21 mouse cellular contexts compared by ENCODE assay signal in genomic region chr4:133613867-133614266, GRCm38 (mm10). TPM values are rescaled to one million over a fixed set of nuclear protein-coding genes. Genes with fewer than 3 reads are reported as not detected.
DNase-seq lines count a peak whose midpoint lies in the region; ATAC-seq lines count a peak whose summit lies in the region.
"Had no signal": no experiment of that assay in that cellular context is flagged by ENCODE, and none has a peak within 500 bp of the region (broad histone marks: within the 10 kb centered on the region; RNA-seq: fewer than 3 reads in every experiment).

No protein-coding gene starts in this region.

- no peaks in the 10 kb centered on the region for H3K27me3 ChIP-seq in hindbrain, embryonic 15.5 days
- H3K27me3 ChIP-seq in hindbrain, embryonic 12.5 days = no peaks in the 10 kb centered on the region
- no peaks in the 10 kb centered on the region for H3K27me3 ChIP-seq in megakaryocyte, embryonic 14.5 days (replicated peaks)
- H3K27me3 ChIP-seq in stomach, embryonic 16.5 days (ENCODE audit: control insufficient read depth, insufficient read depth, low read length) = no peaks in the 10 kb centered on the region
- H3K27me3 ChIP-seq: embryonic facial prominence, embryonic 13.5 days; limb, embryonic 13.5 days; liver, embryonic 13.5 days; neural tube, embryonic 12.5 days had no signal

- H3K27ac ChIP-seq in hindbrain, embryonic 15.5 days (replicated peaks) = peak overlapping the region; percentile 1; the same call in 1 of the 2 replicates
- H3K27ac ChIP-seq in hindbrain, embryonic 12.5 days = no peak overlapping the region
- peak overlapping the region; percentile 27; the same call in 1 of the 2 replicates for H3K27ac ChIP-seq in stomach, embryonic 16.5 days (ENCODE audit: low read length)
- H3K27ac ChIP-seq: kidney, postnatal 0 days; limb, embryonic 13.5 days; liver, embryonic 13.5 days; neural tube, embryonic 12.5 days had no signal

- WGBS in hindbrain, embryonic 15.5 days = 87% methylated on average over 4 of the region's 4 CpGs
- 87% methylated on average over 4 of the region's 4 CpGs for WGBS in hindbrain, embryonic 12.5 days
- 89% methylated on average over 4 of the region's 4 CpGs for WGBS in stomach, embryonic 16.5 days

- DNase-seq in R1 (ENCODE audit: low read depth, low spot score) = peak; percentile 59
- no peak for DNase-seq in neural tube, embryonic 10.5 days (ENCODE audit: extremely low spot score, low spot score)
- DNase-seq: liver, embryonic 13.5 days; right cerebral cortex, postnatal 4 days; thymus, adult 2 months; thymus, postnatal 4 days had no signal

- no peak for ATAC-seq in hindbrain, embryonic 15.5 days (ENCODE audit: low FRiP score, low read depth)
- ATAC-seq in hindbrain, embryonic 12.5 days (ENCODE audit: low FRiP score) = no peak
- no peak for ATAC-seq in megakaryocyte, adult 5-6 weeks (ENCODE audit: poor library complexity, severe bottlenecking)
- no peak for ATAC-seq in stomach, embryonic 16.5 days (ENCODE audit: insufficient read depth, low FRiP score)
- no peak for ATAC-seq in CD4-positive, CD25-positive, alpha-beta regulatory T cell, adult 4 months
- ATAC-seq: forebrain, embryonic 14.5 days; inflammation-experienced regulatory T-cells, adult 6 months had no signal

- no peaks in the 10 kb centered on the region for H3K9me3 ChIP-seq in hindbrain, embryonic 15.5 days
- H3K9me3 ChIP-seq in hindbrain, embryonic 12.5 days (replicated peaks) = 0 out of 2 replicates have a peak, but pooled peaks cover 7% of the 10 kb centered on the region
- peaks cover 4% of the 10 kb centered on the region; the same call in 1 of the 2 replicates for H3K9me3 ChIP-seq in megakaryocyte, embryonic 14.5 days
- H3K9me3 ChIP-seq in stomach, embryonic 16.5 days (replicated peaks; ENCODE audit: control insufficient read depth, low read length) = no peaks in the 10 kb centered on the region
- H3K9me3 ChIP-seq: embryonic facial prominence, embryonic 13.5 days; neural tube, embryonic 12.5 days had no signal

- no peak overlapping the region for H3K4me3 ChIP-seq in hindbrain, embryonic 15.5 days
- H3K4me3 ChIP-seq in hindbrain, embryonic 12.5 days = no peak overlapping the region
- H3K4me3 ChIP-seq in megakaryocyte, embryonic 14.5 days (replicated peaks) = peak overlapping the region; percentile 85
- no peak overlapping the region for H3K4me3 ChIP-seq in stomach, embryonic 16.5 days (replicated peaks; ENCODE audit: low read length)
- H3K4me3 ChIP-seq: embryonic facial prominence, embryonic 13.5 days; hindbrain, embryonic 10.5 days; limb, embryonic 13.5 days; liver, embryonic 13.5 days; neural tube, embryonic 12.5 days had no signal

- no peaks in the 10 kb centered on the region for H3K4me1 ChIP-seq in hindbrain, embryonic 15.5 days (replicated peaks)
- no peaks in the 10 kb centered on the region for H3K4me1 ChIP-seq in hindbrain, embryonic 12.5 days
- peaks cover 80% of the 10 kb centered on the region for H3K4me1 ChIP-seq in megakaryocyte, embryonic 14.5 days
- no peaks in the 10 kb centered on the region for H3K4me1 ChIP-seq in stomach, embryonic 16.5 days (ENCODE audit: control insufficient read depth, insufficient read depth, low read length)
- H3K4me1 ChIP-seq: embryonic facial prominence, embryonic 13.5 days; limb, embryonic 13.5 days; neural tube, embryonic 12.5 days had no signal

- H3K9ac ChIP-seq in hindbrain, embryonic 15.5 days = no peak overlapping the region
- H3K9ac ChIP-seq in hindbrain, embryonic 12.5 days = no peak overlapping the region
- H3K9ac ChIP-seq in stomach, embryonic 16.5 days (ENCODE audit: low read length) = no peak overlapping the region
- H3K9ac ChIP-seq: embryonic facial prominence, embryonic 13.5 days; limb, embryonic 13.5 days; liver, embryonic 13.5 days; neural tube, embryonic 12.5 days had no signal

- H3K36me3 ChIP-seq in hindbrain, embryonic 15.5 days = peaks cover 29% of the 10 kb centered on the region
- H3K36me3 ChIP-seq in hindbrain, embryonic 12.5 days = peaks cover 39% of the 10 kb centered on the region
- peaks cover 89% of the 10 kb centered on the region for H3K36me3 ChIP-seq in megakaryocyte, embryonic 14.5 days (replicated peaks; ENCODE audit: low read length)
- H3K36me3 ChIP-seq in stomach, embryonic 16.5 days (ENCODE audit: control insufficient read depth, insufficient read depth, low read length) = peaks cover 14% of the 10 kb centered on the region

- H3K4me2 ChIP-seq in hindbrain, embryonic 15.5 days = no peak overlapping the region
- H3K4me2 ChIP-seq in hindbrain, embryonic 12.5 days (replicated peaks) = no peak overlapping the region
- no peak overlapping the region for H3K4me2 ChIP-seq in stomach, embryonic 16.5 days (ENCODE audit: low read depth, low read length)
- H3K4me2 ChIP-seq: embryonic facial prominence, embryonic 13.5 days; heart, embryonic 11.5 days; limb, embryonic 13.5 days; liver, embryonic 13.5 days; midbrain, embryonic 11.5 days; neural tube, embryonic 12.5 days had no signal

RNA-seq across cellular contexts. Expression of gene Sfn, which starts 11.9 kb away (rescaled TPM):
- polyA plus RNA-seq in hindbrain, embryonic 15.5 days (2015; fragmentation: Nextera tagmentation; extraction: Ambion mirVana) = 2.2 TPM in 2 replicates
- 12.6 and 13.6 TPM in 2 replicates for polyA plus RNA-seq in hindbrain, embryonic 12.5 days (2016; fragmentation: Nextera tagmentation; extraction: Ambion mirVana)
- 9.2 and 15.3 TPM in 2 replicates for polyA plus RNA-seq in megakaryocyte, embryonic 14.5 days (2012; ENCODE audit: insufficient read depth, low replicate concordance)
- 2.5 and 4.1 TPM in 2 replicates for total RNA-seq in megakaryocyte, adult 5-6 weeks (2015)
- 1.2 and 4.0 TPM in 2 replicates for total RNA-seq in megakaryocyte, adult 5-6 weeks (2017)
- 339 and 468 TPM in 2 replicates for polyA plus RNA-seq in stomach, embryonic 16.5 days (2015; fragmentation: Nextera tagmentation; extraction: Ambion mirVana)
- polyA plus RNA-seq in CD4-positive, CD25-positive, alpha-beta regulatory T cell, adult 4 months (2017; shearing (Covaris generic)) = 10 to 100 TPM; 24.7 to 29.7 TPM

RNA-seq across cellular contexts. Expression of gene Gpn2, which starts 29.7 kb away (rescaled TPM):
- 17.6 and 19.7 TPM in 2 replicates for polyA plus RNA-seq in hindbrain, embryonic 15.5 days (2015; fragmentation: Nextera tagmentation; extraction: Ambion mirVana)
- 21.9 and 22.2 TPM in 2 replicates for polyA plus RNA-seq in hindbrain, embryonic 12.5 days (2016; fragmentation: Nextera tagmentation; extraction: Ambion mirVana)
- 45.3 and 49.8 TPM in 2 replicates for polyA plus RNA-seq in megakaryocyte, embryonic 14.5 days (2012; ENCODE audit: insufficient read depth, low replicate concordance)
- 14.0 and 15.1 TPM in 2 replicates for total RNA-seq in megakaryocyte, adult 5-6 weeks (2015)
- total RNA-seq in megakaryocyte, adult 5-6 weeks (2017) = 12.8 and 15.5 TPM in 2 replicates
- polyA plus RNA-seq in stomach, embryonic 16.5 days (2015; fragmentation: Nextera tagmentation; extraction: Ambion mirVana) = 13.8 and 14.3 TPM in 2 replicates
- polyA plus RNA-seq in CD4-positive, CD25-positive, alpha-beta regulatory T cell, adult 4 months (2017; shearing (Covaris generic)) = 1 to 10 TPM; 6.3 to 8.3 TPM

RNA-seq across cellular contexts. Expression of gene Zdhhc18, which starts 36.1 kb away (rescaled TPM):
- 12.0 and 15.8 TPM in 2 replicates for polyA plus RNA-seq in hindbrain, embryonic 15.5 days (2015; fragmentation: Nextera tagmentation; extraction: Ambion mirVana)
- polyA plus RNA-seq in hindbrain, embryonic 12.5 days (2016; fragmentation: Nextera tagmentation; extraction: Ambion mirVana) = 4.1 and 6.4 TPM in 2 replicates
- 53.7 and 98.5 TPM in 2 replicates for polyA plus RNA-seq in megakaryocyte, embryonic 14.5 days (2012; ENCODE audit: insufficient read depth, low replicate concordance)
- total RNA-seq in megakaryocyte, adult 5-6 weeks (2015) = 15.0 and 29.5 TPM in 2 replicates
- 9.3 and 12.2 TPM in 2 replicates for total RNA-seq in megakaryocyte, adult 5-6 weeks (2017)
- polyA plus RNA-seq in stomach, embryonic 16.5 days (2015; fragmentation: Nextera tagmentation; extraction: Ambion mirVana) = 2.0 and 3.4 TPM in 2 replicates
- 10 to 100 TPM; 20.2 to 22.3 TPM for polyA plus RNA-seq in CD4-positive, CD25-positive, alpha-beta regulatory T cell, adult 4 months (2017; shearing (Covaris generic))

RNA-seq across cellular contexts. Expression of gene Gpatch3, which starts 39.3 kb away (rescaled TPM):
- 7.1 and 8.6 TPM in 2 replicates for polyA plus RNA-seq in hindbrain, embryonic 15.5 days (2015; fragmentation: Nextera tagmentation; extraction: Ambion mirVana)
- 10.9 and 12.8 TPM in 2 replicates for polyA plus RNA-seq in hindbrain, embryonic 12.5 days (2016; fragmentation: Nextera tagmentation; extraction: Ambion mirVana)
- polyA plus RNA-seq in megakaryocyte, embryonic 14.5 days (2012; ENCODE audit: insufficient read depth, low replicate concordance) = 5.4 and 30.6 TPM in 2 replicates
- 2.7 and 3.7 TPM in 2 replicates for total RNA-seq in megakaryocyte, adult 5-6 weeks (2015)
- total RNA-seq in megakaryocyte, adult 5-6 weeks (2017) = 32.6 and 40.2 TPM in 2 replicates
- 3.9 and 4.2 TPM in 2 replicates for polyA plus RNA-seq in stomach, embryonic 16.5 days (2015; fragmentation: Nextera tagmentation; extraction: Ambion mirVana)
- 1 to 10 TPM in 1 of 2 experiments, under 1 TPM in 1; 0.51 to 1.4 TPM for polyA plus RNA-seq in CD4-positive, CD25-positive, alpha-beta regulatory T cell, adult 4 months (2017; shearing (Covaris generic))

RNA-seq across cellular contexts. Expression of gene Pigv, which starts 58.6 kb away (rescaled TPM):
- polyA plus RNA-seq in hindbrain, embryonic 15.5 days (2015; fragmentation: Nextera tagmentation; extraction: Ambion mirVana) = 14.2 and 14.9 TPM in 2 replicates
- 16.6 and 18.6 TPM in 2 replicates for polyA plus RNA-seq in hindbrain, embryonic 12.5 days (2016; fragmentation: Nextera tagmentation; extraction: Ambion mirVana)
- 9.8 and 12.4 TPM in 2 replicates for polyA plus RNA-seq in megakaryocyte, embryonic 14.5 days (2012; ENCODE audit: insufficient read depth, low replicate concordance)
- total RNA-seq in megakaryocyte, adult 5-6 weeks (2015) = 7.5 and 7.8 TPM in 2 replicates
- total RNA-seq in megakaryocyte, adult 5-6 weeks (2017) = 7.2 and 7.9 TPM in 2 replicates
- polyA plus RNA-seq in stomach, embryonic 16.5 days (2015; fragmentation: Nextera tagmentation; extraction: Ambion mirVana) = 17.9 and 20.1 TPM in 2 replicates
- 10 to 100 TPM; 14.3 to 16.3 TPM for polyA plus RNA-seq in CD4-positive, CD25-positive, alpha-beta regulatory T cell, adult 4 months (2017; shearing (Covaris generic))

Comparison
In these comparisons a context has a peak if more than half of its experiments do, and no peak if none do; other contexts are left out.
1. RNA of gene Sfn, which starts 11.9 kb away (polyA plus RNA-seq): 339 to 468 TPM in stomach, embryonic 16.5 days; 24.7 to 29.7 TPM in CD4-positive, CD25-positive, alpha-beta regulatory T cell, adult 4 months, 12.6 to 13.6 TPM in hindbrain, embryonic 12.5 days, 9.2 to 15.3 TPM in megakaryocyte, embryonic 14.5 days and 2.2 TPM in hindbrain, embryonic 15.5 days; every median in the first group is over 10 times any median in the second.